Mouse (Mus musculus): ENCODE results near the gene Efcab9. TPM values are rescaled to one million over a fixed set of nuclear protein-coding genes. Genes with fewer than 3 reads are reported as not detected.

Gene Efcab9
- polyA plus RNA-seq, 1 experiment from 2014 or later, result not detected

DNA sequence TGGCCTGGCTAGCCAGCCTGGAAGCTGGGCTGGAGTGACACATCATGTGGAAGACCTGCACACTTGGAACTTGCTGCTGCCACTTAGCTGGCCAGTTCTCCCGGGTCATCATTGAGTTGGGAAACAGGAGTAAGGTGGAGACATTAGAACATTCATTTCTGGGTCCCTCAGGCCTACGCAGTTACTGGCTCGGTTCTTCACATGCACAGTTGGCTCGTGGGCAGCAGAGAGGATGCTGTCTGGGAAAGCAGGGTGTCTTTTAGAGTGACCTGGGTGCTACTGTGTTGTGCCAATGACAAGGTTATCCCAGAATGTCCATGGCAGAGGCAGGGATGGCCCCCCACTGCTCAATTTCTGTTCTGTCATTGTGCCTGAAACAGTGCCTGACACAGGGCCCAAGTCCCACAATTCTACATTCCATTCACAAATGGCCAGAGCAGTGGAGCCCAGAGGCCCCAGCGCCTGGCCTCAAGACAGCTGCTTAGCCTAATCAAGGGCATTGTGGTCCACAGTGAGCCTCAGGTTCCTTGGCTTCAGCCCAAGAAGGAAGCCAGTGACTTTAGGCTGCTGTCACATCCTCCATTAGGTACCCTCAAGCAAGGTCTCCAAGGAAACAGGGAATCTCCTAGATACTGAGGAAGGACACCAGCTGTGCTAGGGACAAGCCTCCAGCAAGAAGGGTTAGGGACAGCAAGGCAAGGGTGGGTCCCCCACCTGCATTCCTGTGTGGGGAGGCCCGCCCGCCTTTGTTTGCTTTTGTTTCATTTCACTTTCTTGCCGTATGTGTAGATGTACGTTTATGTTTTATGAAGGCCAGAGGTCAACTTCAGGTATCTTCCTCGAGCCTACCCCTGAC, 35.3 kb upstream of the Efcab9 start:
- H3K27ac ChIP-seq (ENCODE audit: low read length), result no peak overlapping the region
- H3K4me2 ChIP-seq (ENCODE audit: low read length), result no peak overlapping the region
- no peak for ATAC-seq
- no peaks in the 10 kb centered on the region for H3K4me1 ChIP-seq (replicated peaks; ENCODE audit: control insufficient read depth, insufficient read depth, low read length)
- no peaks in the 10 kb centered on the region for H3K27me3 ChIP-seq (replicated peaks; ENCODE audit: control insufficient read depth, insufficient read depth, low read length)
- H3K9ac ChIP-seq (replicated peaks; ENCODE audit: low read depth, low read length), result no peak overlapping the region
- 86% methylated on average over 10 of the region's 10 CpGs for WGBS
- no peaks in the 10 kb centered on the region for H3K36me3 ChIP-seq (ENCODE audit: control insufficient read depth, insufficient read depth)
- no peak overlapping the region for H3K4me3 ChIP-seq (replicated peaks; ENCODE audit: low read length)
- no peaks in the 10 kb centered on the region for H3K9me3 ChIP-seq (ENCODE audit: control insufficient read depth, low read length)

DNA sequence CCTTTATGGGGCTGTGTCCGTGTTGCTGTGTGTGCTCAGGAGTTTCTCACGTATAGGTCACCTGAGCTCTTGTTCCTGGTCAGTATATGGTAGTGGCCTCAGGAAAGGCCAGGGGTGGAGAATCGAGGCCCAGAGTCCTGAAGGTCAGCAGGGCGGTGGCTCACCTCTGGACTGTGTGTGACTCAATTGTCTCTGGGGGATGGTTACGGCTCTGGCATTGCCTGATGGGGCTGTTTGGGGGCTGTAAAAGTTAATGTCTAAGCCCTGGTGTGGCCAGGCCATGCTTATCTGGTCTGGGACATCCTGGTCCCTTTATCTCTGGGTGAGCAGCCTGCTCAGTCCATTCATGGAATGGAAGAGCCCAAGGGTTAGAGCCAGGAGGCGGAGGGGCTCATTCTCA, 34.3 kb upstream of the Efcab9 start:
- Histone ChIP-seq H3K9ac (replicated peaks; ENCODE audit: low read depth, low read length) (no peak overlapping the region), H3K4me3 (replicated peaks; ENCODE audit: low read length) (no peak overlapping the region), H3K4me2 (ENCODE audit: low read length) (no peak overlapping the region), H3K27ac (ENCODE audit: low read length) (no peak overlapping the region), H3K36me3 (ENCODE audit: control insufficient read depth, insufficient read depth) (no peaks in the 10 kb centered on the region), H3K27me3 (replicated peaks; ENCODE audit: control insufficient read depth, insufficient read depth, low read length) (no peaks in the 10 kb centered on the region), H3K4me1 (replicated peaks; ENCODE audit: control insufficient read depth, insufficient read depth, low read length) (no peaks in the 10 kb centered on the region), H3K9me3 (ENCODE audit: control insufficient read depth, low read length) (no peaks in the 10 kb centered on the region)
- ATAC-seq, result no peak
- WGBS, result 94% methylated on average over 6 of the region's 6 CpGs

DNA sequence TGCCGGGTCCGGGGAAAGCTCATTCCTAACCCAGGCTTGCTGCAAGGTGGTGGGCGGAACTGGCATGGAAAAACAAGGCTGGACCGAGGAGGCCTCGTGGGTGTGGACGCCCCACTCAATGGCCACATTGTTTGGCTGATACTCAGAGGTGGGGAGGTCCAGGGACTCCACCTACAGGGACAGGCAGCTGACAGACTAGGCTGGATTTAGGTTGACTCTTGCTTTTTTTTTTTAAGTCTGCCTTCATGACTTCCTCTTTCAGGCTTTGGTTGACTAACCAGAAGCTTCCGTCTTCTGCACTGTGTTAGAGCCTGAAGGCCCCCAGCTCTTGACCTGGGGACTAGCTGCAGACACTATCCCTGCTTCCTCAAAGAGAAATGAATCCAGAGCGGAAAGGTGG, 33.2 kb upstream of the Efcab9 start:
- H3K9ac ChIP-seq (replicated peaks; ENCODE audit: low read depth, low read length), result no peak overlapping the region
- 60% methylated on average over 8 of the region's 8 CpGs for WGBS
- no peak overlapping the region for H3K4me3 ChIP-seq (replicated peaks; ENCODE audit: low read length)
- H3K4me2 ChIP-seq (ENCODE audit: low read length), result no peak overlapping the region
- no peak for ATAC-seq
- H3K36me3 ChIP-seq (ENCODE audit: control insufficient read depth, insufficient read depth), result no peaks in the 10 kb centered on the region
- no peaks in the 10 kb centered on the region for H3K9me3 ChIP-seq (ENCODE audit: control insufficient read depth, low read length)
- H3K4me1 ChIP-seq (replicated peaks; ENCODE audit: control insufficient read depth, insufficient read depth, low read length), result no peaks in the 10 kb centered on the region
- H3K27me3 ChIP-seq (replicated peaks; ENCODE audit: control insufficient read depth, insufficient read depth, low read length), result no peaks in the 10 kb centered on the region
- no peak overlapping the region for H3K27ac ChIP-seq (ENCODE audit: low read length)

DNA sequence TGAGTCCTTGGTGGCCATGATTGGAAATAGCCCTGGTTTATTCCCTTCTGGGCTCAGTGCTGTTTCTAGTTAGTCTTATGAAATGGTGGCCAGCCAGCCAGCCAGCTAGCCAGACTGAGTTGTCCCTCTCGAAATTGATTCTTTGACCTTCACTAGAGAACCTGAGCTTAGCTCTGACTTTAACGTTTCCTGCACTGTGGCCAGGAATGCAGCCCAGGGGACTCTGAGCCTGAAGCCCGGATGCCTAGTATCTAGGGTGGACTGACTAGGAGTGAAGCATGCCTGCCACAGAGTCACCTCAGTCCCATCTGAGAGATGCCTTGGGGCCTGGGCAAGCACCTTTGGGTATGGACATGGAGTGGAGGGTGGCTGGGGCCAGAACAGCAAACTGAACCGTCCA, 32.7 kb upstream of the Efcab9 start:
- Histone ChIP-seq H3K4me2 (ENCODE audit: low read length) (no peak overlapping the region), H3K4me3 (replicated peaks; ENCODE audit: low read length) (no peak overlapping the region), H3K9me3 (ENCODE audit: control insufficient read depth, low read length) (no peaks in the 10 kb centered on the region), H3K27ac (ENCODE audit: low read length) (no peak overlapping the region), H3K9ac (replicated peaks; ENCODE audit: low read depth, low read length) (no peak overlapping the region), H3K36me3 (ENCODE audit: control insufficient read depth, insufficient read depth) (no peaks in the 10 kb centered on the region), H3K27me3 (replicated peaks; ENCODE audit: control insufficient read depth, insufficient read depth, low read length) (no peaks in the 10 kb centered on the region), H3K4me1 (replicated peaks; ENCODE audit: control insufficient read depth, insufficient read depth, low read length) (no peaks in the 10 kb centered on the region)
- WGBS, result 77% methylated on average over 4 of the region's 4 CpGs
- no peak for ATAC-seq

DNA sequence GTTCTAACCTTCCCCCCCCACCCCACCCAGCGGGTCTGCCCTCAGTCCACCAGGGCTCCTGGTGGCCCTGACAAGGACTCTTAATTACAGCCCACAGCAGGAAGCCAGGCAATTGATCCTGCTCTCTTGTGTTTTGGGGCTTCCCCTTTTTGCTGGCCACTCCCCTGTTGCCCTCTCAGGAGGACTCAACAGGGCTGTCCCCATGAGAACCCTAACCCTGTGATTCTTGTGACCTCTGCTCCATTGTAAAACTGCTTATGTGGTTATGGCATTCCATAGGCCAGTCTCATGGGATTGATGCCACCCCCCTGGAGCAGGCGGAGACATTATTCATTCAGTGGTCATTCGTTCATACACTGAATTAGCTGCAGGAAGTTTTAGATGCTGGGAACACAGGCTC, 31.8 kb upstream of the Efcab9 start:
- Histone ChIP-seq H3K27ac (ENCODE audit: low read length) (no peak overlapping the region), H3K9ac (replicated peaks; ENCODE audit: low read depth, low read length) (no peak overlapping the region), H3K4me3 (replicated peaks; ENCODE audit: low read length) (no peak overlapping the region), H3K36me3 (ENCODE audit: control insufficient read depth, insufficient read depth) (no peaks in the 10 kb centered on the region), H3K27me3 (replicated peaks; ENCODE audit: control insufficient read depth, insufficient read depth, low read length) (no peaks in the 10 kb centered on the region), H3K9me3 (ENCODE audit: control insufficient read depth, low read length) (no peaks in the 10 kb centered on the region), H3K4me2 (ENCODE audit: low read length) (no peak overlapping the region), H3K4me1 (replicated peaks; ENCODE audit: control insufficient read depth, insufficient read depth, low read length) (no peaks in the 10 kb centered on the region)
- ATAC-seq, result no peak
- 25% methylated on average over 3 of the region's 3 CpGs for WGBS

DNA sequence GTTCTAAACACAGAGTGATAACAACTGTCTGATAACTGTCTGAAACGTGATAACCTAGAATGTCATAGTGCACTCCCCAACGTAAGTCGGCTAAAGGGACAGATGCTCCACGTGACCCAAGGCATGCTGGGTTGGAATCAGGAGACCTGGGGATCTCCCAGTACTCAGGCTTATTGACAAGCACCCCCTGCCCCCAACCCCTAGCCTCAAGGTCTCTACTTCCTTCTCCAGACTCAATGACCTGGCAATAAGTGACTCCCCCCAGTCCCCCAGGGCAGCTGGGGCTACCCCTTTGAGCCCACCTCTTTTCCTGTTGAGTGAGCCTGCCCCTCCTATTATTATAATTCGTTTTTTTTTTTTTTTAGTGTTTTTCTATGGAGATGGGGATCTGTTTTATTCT, 30.8 kb upstream of the Efcab9 start:
- Histone ChIP-seq H3K4me3 (replicated peaks; ENCODE audit: low read length) (no peak overlapping the region), H3K36me3 (ENCODE audit: control insufficient read depth, insufficient read depth) (no peaks in the 10 kb centered on the region), H3K27ac (ENCODE audit: low read length) (no peak overlapping the region), H3K27me3 (replicated peaks; ENCODE audit: control insufficient read depth, insufficient read depth, low read length) (no peaks in the 10 kb centered on the region), H3K4me1 (replicated peaks; ENCODE audit: control insufficient read depth, insufficient read depth, low read length) (no peaks in the 10 kb centered on the region), H3K9me3 (ENCODE audit: control insufficient read depth, low read length) (no peaks in the 10 kb centered on the region), H3K9ac (replicated peaks; ENCODE audit: low read depth, low read length) (no peak overlapping the region), H3K4me2 (ENCODE audit: low read length) (no peak overlapping the region)
- ATAC-seq, result no peak
- 63% methylated on average over 5 of the region's 5 CpGs for WGBS

DNA sequence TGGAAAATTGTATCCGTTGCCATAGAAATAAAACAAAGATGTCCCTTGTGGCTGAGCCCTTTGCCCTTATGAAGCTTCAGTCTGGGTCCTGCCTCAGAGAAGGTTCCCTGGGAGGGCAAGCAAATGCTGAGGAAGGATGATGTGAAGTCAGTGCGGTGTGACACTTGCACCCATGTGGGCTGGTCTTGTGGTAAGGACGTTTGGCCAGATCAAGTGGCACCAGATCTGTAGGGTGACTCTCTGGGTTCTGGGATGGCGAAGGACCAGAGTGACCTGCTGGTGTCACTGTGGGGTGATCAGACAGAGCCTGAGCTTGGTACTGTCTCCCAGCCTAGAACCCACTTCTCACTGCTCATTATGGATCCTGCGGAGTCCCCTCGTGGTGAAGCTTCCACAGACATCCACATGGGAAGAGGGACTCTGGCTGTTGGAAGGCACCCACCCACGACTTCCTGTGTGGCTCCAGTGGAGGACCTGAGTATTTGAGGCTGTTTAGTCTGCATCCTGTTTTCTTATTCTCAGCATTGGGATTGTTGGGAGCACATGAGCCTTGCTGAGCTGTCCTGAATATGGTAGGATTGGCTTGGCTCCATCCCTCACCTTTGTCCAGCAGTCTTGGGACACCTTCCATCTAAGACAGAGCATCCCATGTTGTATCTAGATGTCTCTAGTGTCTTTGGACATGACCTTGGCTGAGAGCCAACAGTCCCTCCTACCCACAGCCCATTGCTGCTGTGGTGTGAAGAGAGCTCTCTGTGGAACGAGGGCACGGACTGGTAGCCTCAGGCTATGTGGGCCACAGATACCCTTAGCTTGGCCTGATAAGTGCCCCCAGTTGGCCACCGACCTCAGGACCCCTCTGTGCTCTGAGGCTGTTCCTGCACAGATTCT, 29.8 kb upstream of the Efcab9 start:
- no peaks in the 10 kb centered on the region for H3K4me1 ChIP-seq (replicated peaks; ENCODE audit: control insufficient read depth, insufficient read depth, low read length)
- H3K27me3 ChIP-seq (replicated peaks; ENCODE audit: control insufficient read depth, insufficient read depth, low read length), result no peaks in the 10 kb centered on the region
- no peak overlapping the region for H3K4me3 ChIP-seq (replicated peaks; ENCODE audit: low read length)
- WGBS, result 67% methylated on average over 10 of the region's 10 CpGs
- no peak overlapping the region for H3K4me2 ChIP-seq (ENCODE audit: low read length)
- H3K9ac ChIP-seq (replicated peaks; ENCODE audit: low read depth, low read length), result no peak overlapping the region
- no peaks in the 10 kb centered on the region for H3K9me3 ChIP-seq (ENCODE audit: control insufficient read depth, low read length)
- no peak for ATAC-seq
- H3K36me3 ChIP-seq (ENCODE audit: control insufficient read depth, insufficient read depth), result no peaks in the 10 kb centered on the region
- H3K27ac ChIP-seq (ENCODE audit: low read length), result no peak overlapping the region

DNA sequence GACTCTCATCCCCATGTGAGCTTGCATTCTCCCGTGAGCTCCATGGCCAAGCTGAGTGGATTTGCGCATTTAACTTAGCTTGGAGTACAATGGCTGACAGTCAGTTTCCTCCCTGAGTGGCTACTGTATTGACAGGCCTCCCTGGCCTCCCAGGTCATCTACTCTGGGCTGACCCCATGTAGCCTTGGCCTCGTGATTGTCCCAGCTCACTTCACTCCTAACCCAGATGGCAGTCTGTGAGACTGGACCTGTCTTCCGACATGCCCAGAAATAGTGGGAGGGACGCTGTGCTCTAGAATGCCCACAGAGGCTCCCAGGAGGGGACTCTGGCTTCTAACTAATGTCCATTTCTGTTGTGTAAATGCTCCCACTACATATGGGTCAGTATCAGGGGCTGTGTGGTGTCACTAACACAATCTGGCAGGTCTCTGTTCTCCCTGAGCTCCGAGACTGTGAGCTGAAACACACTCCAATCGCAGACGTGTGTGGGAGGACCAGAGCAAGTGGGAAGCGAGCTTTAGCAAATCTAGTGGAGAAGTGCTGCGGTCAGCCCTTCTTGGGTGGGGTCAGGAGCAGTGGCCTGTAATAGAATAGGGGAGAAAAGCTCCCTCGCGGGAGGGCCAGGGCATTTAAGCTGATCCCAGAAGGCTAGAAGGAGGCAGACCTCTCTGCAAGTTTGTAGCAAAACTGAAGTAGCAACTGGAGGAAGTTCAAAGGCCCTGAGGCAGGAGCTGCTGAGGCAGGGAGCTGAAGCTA, 28.3 kb upstream of the Efcab9 start:
- Histone ChIP-seq H3K9me3 (ENCODE audit: control insufficient read depth, low read length) (no peaks in the 10 kb centered on the region), H3K36me3 (ENCODE audit: control insufficient read depth, insufficient read depth) (no peaks in the 10 kb centered on the region), H3K4me2 (ENCODE audit: low read length) (no peak overlapping the region), H3K9ac (replicated peaks; ENCODE audit: low read depth, low read length) (no peak overlapping the region), H3K4me3 (replicated peaks; ENCODE audit: low read length) (no peak overlapping the region), H3K4me1 (replicated peaks; ENCODE audit: control insufficient read depth, insufficient read depth, low read length) (no peaks in the 10 kb centered on the region), H3K27me3 (replicated peaks; ENCODE audit: control insufficient read depth, insufficient read depth, low read length) (no peaks in the 10 kb centered on the region), H3K27ac (ENCODE audit: low read length) (no peak overlapping the region)
- 81% methylated on average over 12 of the region's 12 CpGs for WGBS
- no peak for ATAC-seq

DNA sequence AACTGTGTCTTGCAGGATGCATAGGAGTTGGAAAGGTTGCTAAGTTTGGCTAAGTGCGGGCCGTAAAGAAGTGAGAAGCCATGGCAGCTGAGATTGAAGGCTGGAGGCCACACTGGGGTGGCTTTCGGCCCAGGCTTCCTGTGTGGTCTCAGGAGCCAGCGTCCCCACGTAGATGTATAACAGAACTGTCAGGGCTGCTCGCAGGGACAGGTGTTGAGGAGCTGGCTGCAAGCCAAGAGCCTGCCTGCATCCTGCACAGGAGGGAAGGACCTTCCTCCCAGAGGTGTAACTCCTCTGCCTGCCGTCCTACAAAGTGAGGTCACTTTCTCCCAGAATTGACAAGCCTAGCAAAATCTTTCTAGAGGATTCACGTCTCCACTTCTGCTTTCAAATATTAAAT, 26.8 kb upstream of the Efcab9 start:
- Histone ChIP-seq H3K36me3 (ENCODE audit: control insufficient read depth, insufficient read depth) (no peaks in the 10 kb centered on the region), H3K4me3 (replicated peaks; ENCODE audit: low read length) (no peak overlapping the region), H3K4me1 (replicated peaks; ENCODE audit: control insufficient read depth, insufficient read depth, low read length) (no peaks in the 10 kb centered on the region), H3K9me3 (ENCODE audit: control insufficient read depth, low read length) (no peaks in the 10 kb centered on the region), H3K27ac (ENCODE audit: low read length) (no peak overlapping the region), H3K4me2 (ENCODE audit: low read length) (no peak overlapping the region), H3K9ac (replicated peaks; ENCODE audit: low read depth, low read length) (no peak overlapping the region), H3K27me3 (replicated peaks; ENCODE audit: control insufficient read depth, insufficient read depth, low read length) (no peaks in the 10 kb centered on the region)
- 51% methylated on average over 8 of the region's 8 CpGs for WGBS
- no peak for ATAC-seq
